Mouse (Mus musculus) pancreas, adult 10 weeks (tissue): Measurements from ENCODE around the gene Anpep. TPM values are rescaled to one million over a fixed set of nuclear protein-coding genes. Genes with fewer than 3 reads are reported as not detected.

Experiments used
- polyA plus RNA-seq: library from polyadenylated mRNA; stranded (reverse); fragments of 350-450 nt; fragmentation: Illumina TruSeq; extraction: RNeasy Lipid Tissue Mini Kit (QIAGEN cat#74804); gene quantifications from one replicate; pipeline ENCODE4 v1.2.3, GENCODE M21; 2015; ENCODE audit warnings: low read depth, low replicate concordance; ENCODE audit not compliant: insufficient read depth

Gene Anpep
- polyA plus RNA-seq = 40.7 TPM

DNA sequence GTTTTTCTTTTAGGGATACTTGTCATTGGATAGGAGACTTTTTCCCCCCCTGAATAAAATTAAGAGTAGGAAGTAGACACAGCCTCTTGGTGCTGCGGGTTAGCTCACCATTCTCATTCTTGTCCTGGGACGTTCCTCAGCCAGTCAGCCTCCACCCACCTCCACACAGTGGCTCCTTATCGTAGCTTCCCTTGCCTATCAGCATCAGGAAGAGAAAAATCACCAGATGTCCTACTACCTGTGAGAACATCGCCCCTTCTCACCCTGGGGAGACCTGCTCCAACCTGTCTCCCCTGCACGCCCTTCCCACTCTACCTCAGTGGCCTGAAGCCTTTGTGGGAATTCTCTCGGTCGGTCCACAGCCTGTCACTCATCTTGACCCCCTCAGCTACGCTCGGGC is at the start of gene Anpep:
TSS of gene Anpep (minus strand) at position 249 of the 400 bp plus-strand sequence.

DNA sequence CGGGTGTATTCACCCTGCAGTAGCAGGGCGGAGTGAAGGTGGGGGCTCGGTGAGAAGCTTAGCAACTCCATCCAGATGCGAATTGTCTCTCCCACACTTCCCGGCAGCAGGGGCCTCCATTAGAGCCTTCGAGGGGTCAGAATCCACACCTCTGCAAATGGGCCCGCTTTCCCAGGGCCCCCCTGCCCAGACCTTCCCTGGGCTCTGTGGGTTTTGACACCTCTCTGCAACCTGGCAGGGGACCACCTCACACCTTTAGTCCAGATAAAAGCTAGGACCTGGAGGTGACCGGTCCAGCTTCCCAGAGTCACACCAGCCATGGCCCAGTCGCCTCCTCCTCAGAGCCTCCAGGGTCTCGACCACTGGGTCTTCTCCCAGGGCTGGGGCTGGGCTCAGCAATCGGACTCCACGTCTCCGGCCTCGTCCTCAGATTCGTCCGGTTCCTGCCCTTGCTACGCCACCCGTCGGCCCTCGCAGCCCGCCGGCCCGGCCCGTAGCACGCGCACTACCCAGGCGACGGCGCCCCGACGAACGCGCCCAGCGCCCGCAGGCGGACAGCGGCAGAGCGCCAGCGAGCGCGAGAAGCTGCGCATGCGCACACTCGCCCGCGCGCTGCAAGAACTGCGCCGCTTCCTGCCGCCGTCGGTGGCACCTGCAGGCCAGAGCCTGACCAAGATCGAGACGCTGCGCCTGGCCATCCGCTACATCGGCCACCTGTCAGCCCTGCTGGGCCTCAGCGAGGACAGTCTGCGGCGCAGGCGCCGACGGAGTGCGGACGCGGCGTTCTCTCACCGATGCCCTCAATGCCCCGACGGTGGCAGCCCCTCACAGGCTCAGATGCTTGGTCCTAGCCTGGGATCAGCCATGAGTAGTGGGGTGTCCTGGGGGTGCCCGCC is 50.0 kb downstream of the Anpep start, which contains the start of gene Mesp2:
TSS of gene Mesp2 (plus strand) at position 117 of the 896 bp plus-strand sequence.

DNA sequence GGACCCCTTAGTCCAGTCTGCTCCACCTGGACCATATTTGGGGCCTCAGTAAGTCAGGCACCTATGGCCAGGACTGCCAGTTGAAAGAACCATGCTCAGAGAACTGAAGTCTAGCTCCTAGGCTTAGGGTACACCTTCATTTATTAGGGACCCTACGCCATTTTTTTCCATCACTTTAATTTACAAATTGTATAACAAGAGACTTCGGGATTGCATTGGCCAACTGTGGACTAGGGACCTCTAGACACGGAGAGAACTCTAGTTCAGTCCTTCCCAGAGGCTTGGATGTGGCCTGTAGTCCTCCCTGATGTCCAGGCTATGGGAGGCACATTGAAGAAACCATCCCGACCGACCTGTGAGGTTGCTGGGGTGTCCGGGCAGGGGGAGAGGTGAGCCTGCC is 67.2 kb downstream of the Anpep start, which contains the start of gene Mesp1:
TSS of gene Mesp1 (minus strand) at position 101 of the 400 bp plus-strand sequence.

Other genes starting within 250 kb of the Anpep start
- not detected for gene Rhcg, start 243.4 kb downstream of the Anpep start, polyA plus RNA-seq
- gene Ticrr, start 200.9 kb downstream of the Anpep start, polyA plus RNA-seq = not detected
- gene Kif7, start 145.3 kb downstream of the Anpep start, polyA plus RNA-seq = 0.52 TPM
- gene Plin1, start 128.2 kb downstream of the Anpep start, polyA plus RNA-seq = 6.5 TPM
- 8.5 TPM for gene Pex11a, start 117.9 kb downstream of the Anpep start, polyA plus RNA-seq
- not detected for gene Wdr93, start 117.9 kb downstream of the Anpep start, polyA plus RNA-seq
- gene Mesp1, start 67.3 kb downstream of the Anpep start, polyA plus RNA-seq = not detected
- gene Mesp2, start 50.3 kb downstream of the Anpep start, polyA plus RNA-seq = not detected
- gene Ap3s2, start 59.6 kb upstream of the Anpep start, polyA plus RNA-seq = 5.6 TPM
- gene Arpin, start 74.3 kb upstream of the Anpep start, polyA plus RNA-seq = 6.3 TPM
- gene Zfp710, start 163.8 kb upstream of the Anpep start, polyA plus RNA-seq = 2.2 TPM